Mouse (Mus musculus) thymus, postnatal 25 days (tissue): ENCODE results near the gene Hemk1.

Experiments
- DNase-seq: peaks from one replicate; pipeline ENCODE4 v3.0.0; 2022

Hemk1 gene

DNA sequence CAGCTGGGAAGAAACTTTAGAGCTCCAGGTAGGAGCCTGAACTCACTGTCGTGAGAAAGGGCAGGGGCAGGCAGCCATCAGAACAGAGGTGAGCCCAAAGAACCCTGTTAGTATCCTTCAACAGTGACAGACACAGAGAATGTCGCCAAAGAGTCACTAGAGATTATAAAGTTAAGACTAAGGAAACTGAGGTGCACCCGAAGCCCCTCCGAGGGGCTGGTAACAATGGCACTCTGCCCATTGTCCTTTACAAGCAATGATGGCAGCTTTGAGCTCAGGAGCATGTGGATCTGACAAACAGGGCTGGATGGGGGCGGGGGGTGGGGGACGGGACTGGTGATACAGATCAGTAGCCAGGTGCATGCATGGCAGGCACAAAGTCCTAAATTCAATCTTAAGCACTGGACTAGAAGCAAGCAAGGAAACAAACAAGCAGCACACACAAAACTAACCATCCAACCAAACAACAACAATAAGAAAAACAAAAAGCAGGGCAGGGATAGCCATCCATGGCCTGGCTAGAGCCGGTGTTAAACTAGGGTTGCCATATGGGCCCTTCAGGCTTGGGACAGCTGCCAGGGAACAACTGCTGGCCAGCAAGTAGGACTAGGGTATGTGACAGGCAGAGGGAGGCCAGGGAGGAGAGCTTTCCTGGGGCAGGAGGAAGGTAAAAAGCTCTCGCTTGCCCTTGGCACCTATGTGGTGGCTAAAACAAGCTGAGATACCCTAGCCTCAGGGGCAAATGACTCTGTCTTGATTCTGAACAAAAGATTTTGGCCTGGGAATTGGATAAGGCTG is 5.2 kb upstream of the Hemk1 start:
- no peak for DNase-seq

DNA sequence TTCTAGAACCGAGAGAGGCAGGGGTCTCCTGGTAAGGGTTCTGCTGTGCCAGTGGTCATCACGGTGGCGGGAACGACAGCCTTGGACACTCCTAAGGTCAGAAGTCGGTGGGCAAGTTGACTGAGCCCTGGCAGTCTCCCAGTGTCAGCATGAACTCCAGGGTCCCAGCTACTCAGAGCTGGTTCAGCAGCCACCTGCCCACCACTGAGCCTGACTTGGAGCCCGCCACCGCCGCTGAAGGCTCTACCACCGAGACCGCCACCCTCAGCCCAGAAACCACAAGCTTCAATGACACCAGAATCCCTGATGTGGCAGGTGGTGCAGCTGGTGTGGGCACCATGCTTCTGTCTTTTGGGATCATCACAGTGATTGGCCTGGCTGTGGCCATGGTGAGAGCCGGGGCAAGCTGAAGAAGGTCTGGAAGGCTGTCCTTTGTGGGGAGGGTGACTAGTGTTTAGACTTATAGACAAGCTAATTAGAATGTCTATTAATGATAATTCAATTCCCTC is 4.1 kb upstream of the Hemk1 start:
- DNase-seq, result peak; percentile 36

DNA sequence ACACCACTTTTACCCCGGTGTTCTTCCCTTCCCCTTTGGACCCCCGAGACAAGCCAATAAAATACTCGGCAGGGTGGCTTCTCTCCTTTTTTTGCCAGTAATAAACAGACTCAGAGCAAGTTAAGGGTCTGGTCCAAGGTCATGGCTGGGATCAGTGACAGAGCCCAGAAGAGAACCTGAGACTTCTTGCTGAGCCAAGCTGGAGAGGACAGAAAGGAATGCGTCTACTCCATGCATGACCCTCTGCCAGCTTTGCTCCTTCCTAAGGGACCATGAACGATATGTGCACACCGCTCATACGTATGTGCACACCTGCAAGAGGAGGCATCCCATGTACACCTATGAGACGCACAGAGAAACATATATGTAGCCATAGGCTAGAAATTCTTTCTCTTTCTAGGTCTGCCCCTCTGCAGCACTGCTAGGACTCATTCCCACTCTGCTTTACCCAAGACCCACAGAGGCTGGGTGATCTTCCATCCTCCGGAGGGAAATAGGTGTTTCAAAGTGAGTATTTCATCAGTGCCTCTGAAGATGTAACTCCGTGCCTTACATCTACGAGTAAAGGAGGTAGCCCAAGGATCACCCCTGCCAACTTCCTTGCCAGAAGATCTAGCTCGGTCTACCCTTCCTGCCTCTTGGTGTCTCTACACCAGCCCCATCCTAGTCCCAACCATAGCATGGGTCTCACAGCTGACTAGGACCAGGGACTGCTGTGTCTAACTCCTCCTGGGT is 2.9 kb upstream of the Hemk1 start:
- DNase-seq, result no peak

DNA sequence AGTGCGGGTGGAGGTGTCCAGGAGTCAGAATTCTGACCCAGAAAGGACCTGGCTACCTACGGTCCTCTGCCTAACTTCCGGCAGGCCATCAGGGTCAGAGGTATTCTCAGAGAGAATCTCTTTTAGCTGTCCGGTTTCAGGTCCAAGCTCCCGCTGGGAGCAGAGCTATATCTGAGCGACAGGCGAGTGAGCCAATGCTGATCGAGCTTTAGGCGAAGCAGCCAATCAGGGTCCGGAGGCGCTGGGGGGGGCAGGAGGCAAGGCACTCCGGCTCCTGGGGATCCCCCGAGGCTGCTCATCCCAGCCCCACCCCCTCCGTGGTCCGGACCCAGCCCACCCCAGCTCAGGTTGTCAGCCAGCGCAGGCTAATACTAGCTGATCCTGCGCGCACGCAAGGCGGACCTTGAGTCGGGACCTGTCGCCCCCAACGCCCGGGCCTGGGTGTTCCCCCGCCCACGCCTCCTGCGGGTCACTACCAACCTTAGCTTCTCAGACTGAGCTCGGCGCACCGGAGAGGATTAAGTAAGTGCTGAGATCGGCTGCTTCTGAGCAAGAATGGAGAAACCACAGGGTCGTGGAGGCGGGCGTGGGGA is 2.2 kb upstream of the Hemk1 start, which contains the start of gene 6430571L13Rik:
Gene 6430571L13Rik (plus strand): TSS at position 336 of the 593 bp plus-strand sequence.
- peak; percentile 89 for DNase-seq

DNA sequence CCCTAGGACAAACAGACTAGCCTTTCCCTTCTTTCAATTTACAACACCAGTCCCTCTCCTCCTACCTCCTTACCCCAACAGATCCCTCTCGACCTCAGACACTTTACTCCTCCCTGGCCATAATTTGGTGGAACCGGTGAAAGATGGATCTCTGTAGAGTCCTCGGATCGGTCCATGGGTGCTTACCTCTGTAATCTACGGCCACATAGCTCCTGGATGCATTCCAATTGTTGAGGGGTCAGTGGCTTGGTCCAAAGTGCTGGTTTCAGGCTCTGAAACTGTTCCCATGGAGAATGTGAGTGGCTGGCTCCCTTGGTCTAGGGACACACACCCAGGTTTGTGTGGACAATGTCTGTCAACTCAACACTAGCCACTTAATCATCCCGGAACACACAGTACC is 1.8 kb downstream of the Hemk1 start:
- no peak for DNase-seq

DNA sequence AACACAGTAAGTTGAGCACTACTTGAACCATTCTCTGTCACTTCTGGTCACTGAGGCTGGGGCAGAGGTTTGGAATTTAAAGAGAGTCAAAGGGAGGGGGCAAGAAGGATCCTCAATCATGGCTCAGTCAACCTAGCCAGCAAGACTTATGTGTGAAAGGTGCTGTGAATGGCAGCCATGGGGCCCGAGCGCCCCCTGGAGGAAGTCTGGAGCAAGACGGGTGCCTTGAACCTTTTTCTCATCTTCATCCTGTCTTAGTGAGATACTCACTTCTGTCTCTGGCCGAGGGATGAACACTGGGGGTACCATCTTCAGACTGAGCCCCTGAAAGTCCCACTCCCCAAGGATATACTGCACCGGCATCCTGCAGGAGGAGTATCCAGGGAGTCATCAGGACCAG is 2.2 kb downstream of the Hemk1 start:
- peak; percentile 80 for DNase-seq

DNA sequence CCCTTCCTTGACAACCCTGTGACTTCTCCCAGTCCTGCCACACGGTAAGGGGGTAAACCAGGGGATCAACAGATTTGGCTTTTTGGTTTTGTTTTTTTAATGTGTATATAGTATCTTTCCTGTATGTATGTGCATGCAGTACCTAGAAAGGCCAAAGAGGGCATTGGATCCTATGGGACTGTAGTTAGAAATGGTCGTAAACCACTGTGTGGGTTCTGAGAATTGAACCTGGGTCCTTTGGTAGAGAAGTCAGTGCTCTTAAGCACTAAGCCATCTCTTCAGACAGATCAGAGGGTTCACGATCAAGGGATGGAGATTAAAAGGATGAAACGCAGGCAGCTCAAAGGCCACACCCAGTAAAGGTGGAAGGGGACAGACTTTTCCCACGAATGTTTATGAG is 3.1 kb downstream of the Hemk1 start:
- DNase-seq, result no peak

DNA sequence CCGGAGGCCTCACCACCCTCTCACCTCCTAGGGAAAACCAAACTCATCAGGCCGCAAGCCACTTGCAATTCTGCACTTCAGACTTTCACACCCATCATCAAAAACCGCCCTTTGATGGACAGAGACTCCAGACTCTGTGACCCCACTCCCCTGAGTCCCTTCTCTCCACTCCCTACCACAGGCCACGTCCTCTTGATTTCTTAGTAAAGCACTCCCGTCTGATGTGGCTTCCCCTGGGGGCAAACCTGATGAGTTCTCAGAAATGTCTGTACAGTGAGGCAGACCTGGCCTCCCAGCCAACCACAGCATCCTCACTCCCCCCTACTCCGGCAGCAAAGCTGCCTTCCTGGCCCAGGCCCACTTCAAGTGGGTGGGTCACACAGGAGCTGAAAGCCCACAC is 3.8 kb downstream of the Hemk1 start:
- peak; percentile 53 for DNase-seq

DNA sequence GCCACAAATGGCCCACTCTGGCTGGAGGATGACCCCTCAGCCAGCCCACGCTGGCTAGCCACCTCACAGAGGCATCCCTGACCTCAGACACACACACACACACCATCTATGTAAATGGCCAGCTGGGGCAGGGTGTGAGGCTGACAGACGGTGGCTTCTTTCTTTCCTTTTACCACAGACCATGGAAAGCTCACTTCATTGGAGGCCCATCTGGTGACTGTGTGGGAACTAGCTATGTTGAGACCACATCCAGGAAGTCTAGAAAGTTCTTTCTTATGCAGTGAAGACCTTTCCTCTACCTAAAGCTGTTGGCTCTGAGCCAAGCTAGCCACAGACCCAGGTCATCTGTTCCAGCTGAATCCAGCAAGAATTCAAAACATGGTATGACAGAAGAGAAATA is 4.5 kb downstream of the Hemk1 start:
- peak; percentile 11 for DNase-seq

DNA sequence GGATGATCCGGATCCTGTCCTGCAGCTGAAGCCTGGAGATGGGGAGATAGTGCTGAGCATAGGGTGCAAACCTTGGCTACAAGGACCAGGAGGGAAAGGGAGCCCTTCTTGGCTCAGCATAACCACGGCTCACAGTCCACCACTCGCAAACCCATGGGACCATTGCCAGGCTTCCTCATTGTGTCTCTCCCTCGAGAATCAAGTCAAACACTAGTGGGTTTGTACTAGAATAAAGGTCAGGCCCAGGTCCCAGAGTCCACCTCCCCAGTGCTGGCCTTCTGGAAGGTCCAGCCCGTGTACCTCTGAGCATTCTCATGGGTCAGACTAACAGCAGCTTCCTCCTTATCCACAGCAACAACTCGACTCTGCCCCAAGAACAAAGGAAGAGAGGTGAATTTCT is 7.4 kb downstream of the Hemk1 start:
- DNase-seq, result no peak

DNA sequence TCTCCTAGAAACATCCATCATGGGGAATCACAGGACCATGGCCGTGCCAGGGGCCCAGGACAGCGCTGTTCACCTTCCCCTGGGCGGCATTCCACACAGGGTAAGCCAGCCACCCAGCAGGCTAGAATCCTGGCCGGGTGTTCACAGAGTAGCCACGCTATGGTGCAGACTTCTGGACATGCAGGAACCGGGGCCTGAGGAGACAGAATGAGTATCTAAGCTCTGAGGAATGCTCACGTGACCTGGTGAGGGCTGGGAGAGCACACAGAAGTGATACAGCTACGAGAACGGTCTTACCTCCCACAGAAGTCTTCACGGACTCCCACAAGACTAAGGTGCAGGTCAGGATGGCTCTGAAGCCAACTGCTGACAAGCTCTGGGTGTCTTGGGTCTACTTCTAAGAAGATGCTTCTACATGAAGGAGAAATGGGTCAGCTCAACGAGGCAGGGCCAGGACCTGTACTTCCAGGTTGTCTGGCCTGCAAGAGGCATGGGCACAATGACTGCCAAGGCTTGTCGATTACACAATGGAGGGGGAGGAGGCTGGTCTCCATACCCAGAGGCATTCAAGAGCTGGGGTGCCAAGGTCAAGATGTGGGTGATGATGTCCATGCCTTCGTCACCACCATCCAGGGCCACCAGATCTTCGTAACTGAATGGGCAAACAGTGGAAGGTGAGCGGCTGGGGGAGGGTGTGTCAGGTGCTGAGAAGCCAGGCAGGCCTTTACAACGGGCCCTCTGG is 10.1 kb downstream of the Hemk1 start:
- no peak for DNase-seq

DNA sequence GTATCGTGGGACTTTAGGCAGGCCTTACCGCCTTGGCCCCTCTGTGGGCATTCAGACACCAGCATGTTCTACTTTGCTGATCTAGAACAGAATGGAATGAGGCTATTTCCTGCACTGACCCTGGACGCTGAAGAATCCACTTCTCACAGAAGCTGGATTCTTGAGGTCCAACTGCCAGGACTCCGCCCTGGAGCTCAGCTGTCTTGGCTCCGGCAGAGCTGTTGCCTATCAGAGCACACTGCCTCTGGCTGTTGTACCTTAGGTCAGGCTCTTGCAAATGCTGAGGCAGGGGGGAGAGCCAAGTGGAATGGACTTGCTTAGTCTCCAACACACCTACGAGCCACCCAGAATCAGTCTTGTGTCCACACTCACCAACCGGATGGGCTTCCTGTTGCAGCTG is 12.2 kb downstream of the Hemk1 start:
- no peak for DNase-seq

DNA sequence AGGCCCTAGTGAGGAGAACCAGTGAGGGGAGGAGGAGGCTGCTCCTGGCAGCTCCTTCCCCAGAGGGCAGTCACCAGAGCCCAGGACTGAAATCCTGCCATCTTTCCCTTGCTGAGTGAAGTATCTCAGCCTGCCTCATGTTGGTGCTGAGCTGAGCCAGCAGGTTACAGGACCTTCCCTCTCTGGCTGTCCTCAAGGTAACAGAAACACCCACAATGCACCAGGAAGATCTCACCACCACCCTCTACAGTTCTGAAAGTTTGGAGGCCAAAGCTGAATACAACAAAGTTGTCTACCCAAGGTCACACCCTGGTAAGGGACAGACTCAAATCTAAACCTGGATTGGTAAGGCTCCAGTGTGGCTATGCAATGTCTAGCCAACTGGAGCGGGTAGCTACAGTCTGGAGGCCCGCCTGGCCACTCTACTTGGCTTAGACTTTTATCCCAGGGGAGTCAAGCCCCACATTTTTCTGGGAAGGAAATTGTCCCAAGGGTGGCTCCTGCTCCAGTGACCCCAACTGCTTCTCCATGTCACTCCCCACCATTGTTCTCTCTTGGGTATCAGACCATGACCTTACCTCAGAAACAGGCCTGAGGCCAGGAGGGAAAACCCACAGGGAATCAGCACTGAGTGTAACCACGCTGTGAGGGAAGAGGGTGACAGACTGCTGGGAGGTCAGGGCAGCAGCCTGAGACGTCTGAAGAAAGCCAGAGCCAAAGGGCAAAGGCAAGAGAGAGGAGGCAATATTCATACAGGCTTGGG is 13.2 kb downstream of the Hemk1 start:
- no peak for DNase-seq

DNA sequence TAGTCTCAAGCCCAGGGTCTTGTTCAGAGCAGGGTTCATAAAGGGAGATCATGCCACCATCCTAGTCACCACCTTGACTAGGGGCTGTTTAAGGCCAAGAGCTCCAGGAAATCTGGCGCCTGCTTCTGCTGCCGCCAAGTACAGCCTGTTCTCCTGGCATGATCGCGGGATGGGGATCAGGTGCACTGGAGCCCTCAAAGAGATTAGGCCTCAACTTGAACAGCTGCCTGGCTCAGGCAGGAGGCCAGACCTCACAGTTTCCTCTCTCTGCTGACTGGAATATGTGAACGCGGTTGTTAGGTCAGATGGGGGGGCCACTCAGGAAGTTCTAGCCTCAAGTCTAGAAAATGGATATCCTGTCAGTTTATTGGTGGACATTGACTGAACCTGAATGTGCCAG is 14.6 kb downstream of the Hemk1 start:
- DNase-seq, result peak; percentile 25

DNA sequence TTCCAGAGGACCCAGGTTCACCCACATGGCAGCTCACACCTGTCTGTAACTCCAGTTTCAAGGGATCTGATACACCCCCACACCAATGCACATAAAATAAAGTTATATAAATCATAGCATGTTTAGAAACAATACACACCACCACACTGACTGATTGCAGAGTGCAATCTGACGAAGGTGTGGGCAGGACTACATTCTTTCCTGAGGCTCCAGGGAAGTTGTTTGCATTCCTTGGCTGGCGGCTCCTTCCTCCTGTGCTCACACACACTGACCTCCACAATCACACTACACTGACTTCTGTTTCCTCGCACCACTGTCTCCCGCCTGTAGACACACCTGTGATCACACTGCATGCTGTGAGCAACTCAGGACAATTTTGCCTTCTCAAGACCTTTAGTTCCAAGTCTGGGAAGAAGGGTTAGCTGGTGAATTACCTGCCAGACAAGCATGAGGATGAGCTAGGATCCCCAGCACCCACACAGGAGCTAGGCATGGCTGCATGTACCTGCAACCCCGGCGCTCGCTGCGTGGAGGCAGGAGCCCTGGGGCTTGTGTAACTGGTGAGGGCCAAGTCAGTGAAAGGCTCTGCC is 15.6 kb downstream of the Hemk1 start:
- no peak for DNase-seq

DNA sequence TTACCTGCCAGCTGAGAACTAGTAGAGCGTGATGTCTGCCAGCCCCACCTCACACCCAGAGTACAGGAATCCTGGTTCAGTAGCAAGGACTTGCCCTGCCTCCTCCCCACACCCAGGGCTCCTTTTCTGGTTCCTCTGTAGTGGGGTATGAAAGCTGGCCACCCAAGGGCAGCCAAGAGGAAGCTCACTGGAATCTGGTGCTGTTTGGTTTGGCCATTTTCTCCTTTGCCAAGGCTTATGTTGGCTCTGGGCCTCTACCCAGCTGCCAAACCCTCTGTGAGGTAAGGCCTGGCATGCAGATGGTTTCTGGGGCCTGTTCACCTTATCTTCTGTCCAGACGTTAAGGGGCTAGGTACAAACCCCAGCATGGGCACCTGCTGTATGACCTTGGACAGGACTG is 22.4 kb downstream of the Hemk1 start:
- no peak for DNase-seq

DNA sequence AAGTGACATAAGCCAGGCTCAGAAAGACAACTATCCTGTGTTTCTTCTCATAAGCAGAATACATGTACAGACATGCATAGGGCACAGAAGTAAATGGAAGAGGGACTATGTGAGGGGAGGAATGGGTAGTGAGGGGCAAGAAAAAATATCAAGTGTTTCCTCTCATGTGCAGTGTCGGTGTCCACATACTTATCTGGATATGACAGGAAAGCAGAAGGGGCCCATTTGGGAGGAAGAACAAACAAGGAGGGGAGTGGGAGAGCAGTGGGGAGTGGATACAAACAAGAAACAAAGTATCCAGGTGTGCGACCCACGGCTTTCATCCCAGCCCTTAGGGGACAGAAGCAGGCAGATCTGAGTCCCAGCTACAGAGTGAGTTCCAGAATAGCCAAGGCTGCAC is 24.2 kb downstream of the Hemk1 start:
- no peak for DNase-seq

DNA sequence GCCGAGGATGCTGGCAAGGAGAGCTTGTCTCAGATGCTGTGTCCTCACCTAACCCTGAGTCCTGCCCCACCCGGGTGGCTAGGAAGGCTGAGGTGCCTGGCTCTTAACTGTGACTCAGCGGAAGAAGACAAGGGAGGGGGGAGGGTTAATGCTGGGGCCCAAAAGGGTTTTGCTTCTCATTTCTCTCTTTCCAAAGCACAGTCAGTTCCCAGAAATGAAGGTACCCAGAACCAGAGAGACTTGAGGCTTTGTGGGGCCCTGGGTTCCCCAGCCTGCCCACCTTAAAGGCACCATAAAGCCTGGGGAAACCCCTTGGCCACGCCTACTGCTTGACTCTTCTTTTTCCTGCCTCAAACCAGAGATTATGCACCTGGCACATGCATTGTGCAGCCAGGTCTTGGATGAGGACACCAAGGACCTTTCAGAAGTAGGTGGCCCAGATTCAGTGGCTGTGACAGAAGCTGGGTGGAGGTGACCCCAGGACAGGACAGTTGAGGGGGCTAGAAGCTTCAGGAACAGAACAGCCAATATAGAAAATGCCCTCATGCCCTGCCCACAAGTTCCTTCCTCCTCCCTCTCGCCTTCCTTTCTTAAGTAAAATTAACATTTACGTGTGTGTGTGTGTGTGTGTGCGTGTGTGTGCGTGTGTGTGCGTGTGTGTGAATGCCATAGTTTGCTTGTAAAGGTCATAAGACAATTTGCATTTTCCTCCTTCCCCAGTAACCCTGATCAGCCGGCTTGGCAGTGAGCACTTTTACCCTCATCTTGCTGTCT is 25.2 kb downstream of the Hemk1 start:
- DNase-seq, result peak; percentile 74

DNA sequence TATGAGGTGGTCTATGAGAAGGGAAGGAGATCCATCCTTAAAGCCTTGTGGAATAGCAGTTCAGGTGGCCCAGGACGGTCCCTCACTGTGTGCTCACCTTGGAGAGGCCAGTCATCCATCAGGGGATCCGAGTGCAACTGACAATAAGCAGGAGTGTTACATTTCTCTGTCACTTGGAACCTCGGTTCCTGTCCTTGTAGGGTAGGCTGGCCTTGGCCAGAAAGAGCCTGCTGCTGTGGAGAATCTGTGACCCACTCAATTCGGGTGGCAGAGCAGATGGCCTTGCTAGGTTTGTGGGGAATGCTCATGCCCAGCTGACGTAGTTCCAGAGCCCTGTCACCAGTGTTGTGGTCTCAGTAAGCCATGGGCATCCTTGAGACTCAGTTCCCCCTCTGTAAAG is 28.6 kb downstream of the Hemk1 start:
- DNase-seq, result no peak

DNA sequence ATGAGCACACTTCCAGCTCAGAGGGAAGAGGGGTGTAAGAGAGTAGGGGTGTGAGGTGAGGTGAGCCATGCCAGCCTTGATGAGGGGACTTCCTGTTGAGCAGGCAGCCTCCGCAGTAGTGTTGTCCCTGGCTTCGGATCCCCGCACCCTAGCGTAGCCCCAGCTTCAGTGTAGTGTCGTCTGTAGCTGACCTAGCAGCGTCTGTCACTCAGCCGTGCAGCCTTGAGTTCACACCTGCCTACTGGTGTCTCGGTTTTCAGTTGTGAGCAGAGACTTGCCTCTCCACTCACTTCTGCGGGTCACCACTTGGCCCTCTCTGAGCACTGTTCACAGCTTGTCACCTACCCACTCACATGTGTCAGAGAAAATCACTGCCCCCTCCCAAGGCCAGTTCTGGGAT is 29.0 kb downstream of the Hemk1 start:
- no peak for DNase-seq

DNA sequence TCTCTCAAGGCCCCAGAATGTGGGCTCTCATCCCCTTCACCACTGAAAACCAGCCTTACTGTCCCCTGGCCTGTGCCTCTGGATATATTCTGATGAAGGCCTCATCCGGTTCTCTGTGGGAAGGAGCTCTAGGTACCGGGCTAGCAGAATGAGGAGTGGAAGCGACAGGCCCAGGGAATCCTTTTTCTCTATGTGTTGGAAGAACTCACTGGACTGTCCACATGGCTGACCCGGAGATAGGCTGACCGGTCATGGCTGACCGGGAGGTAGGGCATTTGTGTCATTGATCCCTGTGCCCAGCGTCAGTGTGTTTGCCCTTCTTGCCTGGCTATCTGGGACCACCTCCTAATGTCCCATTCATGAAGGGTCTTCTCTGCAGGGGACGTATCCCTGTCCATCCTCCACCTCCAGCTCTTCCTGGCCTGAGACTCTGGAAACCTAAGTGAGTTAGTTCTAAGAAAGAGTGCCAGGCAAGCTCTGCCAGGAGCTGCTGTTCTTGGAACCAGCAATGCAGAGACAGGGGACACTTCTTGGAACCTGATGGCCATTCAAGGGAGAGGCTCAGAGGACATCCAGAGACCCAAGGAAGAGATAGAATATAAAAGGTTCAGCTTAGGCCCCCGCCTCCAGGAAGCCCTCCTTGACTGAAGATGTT is 29.7 kb downstream of the Hemk1 start:
- DNase-seq, result no peak
